Mouse (Mus musculus): ENCODE results near the gene Lsr.
"Not testable (repeated sequence)": the region's sequence is repeated elsewhere in the genome, so short reads cannot be mapped to it uniquely, and the experiment has no call there.

The Lsr gene

GRCm38 (mm10) chr7:30924071-30924470 lies 49.2 kb downstream of the Lsr start:
- DNase-seq, result no peak

- not testable (repeated sequence) for DNase-seq
These were observed 50.8 kb downstream of the Lsr start for GRCm38 (mm10) chr7:30922490-30922889.

- DNase-seq, result no peak
These were observed 53.0 kb downstream of the Lsr start for GRCm38 (mm10) chr7:30920217-30920616.

- no peak for DNase-seq
These were observed 56.0 kb downstream of the Lsr start for GRCm38 (mm10) chr7:30917219-30917618.

GRCm38 (mm10) chr7:30916713-30917112 lies 56.6 kb downstream of the Lsr start:
- DNase-seq, result no peak

- DNase-seq, result no peak
These were observed 58.5 kb downstream of the Lsr start, which contains the start of gene Mag for GRCm38 (mm10) chr7:30914732-30915131. Gene Mag, minus strand, starts transcription at chr7:30914873.

GRCm38 (mm10) chr7:30909773-30910172 lies 63.5 kb downstream of the Lsr start:
- no peak for DNase-seq

GRCm38 (mm10) chr7:30908992-30909431 lies 64.3 kb downstream of the Lsr start:
- DNase-seq, result no peak

- peak; percentile 57 to 68 for DNase-seq
These were observed 64.8 kb downstream of the Lsr start for GRCm38 (mm10) chr7:30908277-30908991.
